ENCODE assay signal across 8 mouse cellular contexts in genomic region chr7:100536804-100537518, GRCm38 (mm10). TPM values are rescaled to one million over a fixed set of nuclear protein-coding genes. Genes with fewer than 3 reads are reported as not detected.
DNase-seq lines count a peak whose midpoint lies in the region; ATAC-seq lines count a peak whose summit lies in the region.

Gene Coa4, plus strand, starts transcription at chr7:100537071.

- H3K4me1 ChIP-seq in hindbrain, embryonic 14.5 days (replicated peaks; ENCODE audit: control insufficient read depth, insufficient read depth, low read length) = peaks cover 11% of the 10 kb centered on the region

- peak within 1 kb of the TSS; percentile 62 for H3K4me2 ChIP-seq in hindbrain, embryonic 14.5 days (replicated peaks)

- peak; percentile 98 for DNase-seq in R1 (ENCODE audit: low read depth, low spot score)
- peak; percentile 92 to 93 for DNase-seq in cerebellum, postnatal 25 days
- DNase-seq in frontal cortex, postnatal 25 days (ENCODE audit: low spot score in 2 of 2) = peak; percentile 62 to 71
- peak; percentile 92 for DNase-seq in hindbrain, embryonic 14.5 days (ENCODE audit: low spot score)
- peak; percentile 85 to 87 for DNase-seq in layer of hippocampus, postnatal 36 days
- DNase-seq in lung, postnatal 36 days = peak; percentile 92
- peak; percentile 97 for DNase-seq in retina, postnatal 1 day
- peak; percentile 72 to 80 for DNase-seq in urinary bladder, adult 18-20 months (ENCODE audit: low spot score in 2 of 2)

- H3K4me3 ChIP-seq in hindbrain, embryonic 14.5 days (replicated peaks; ENCODE audit: low read length) = peak within 1 kb of the TSS; percentile 57

- H3K36me3 ChIP-seq in hindbrain, embryonic 14.5 days (replicated peaks; ENCODE audit: control insufficient read depth, insufficient read depth) = peaks cover 20% of the 10 kb centered on the region

- peak within 1 kb of the TSS; percentile 71 for H3K9ac ChIP-seq in hindbrain, embryonic 14.5 days

- peak; percentile 99 for ATAC-seq in hindbrain, embryonic 14.5 days (ENCODE audit: low FRiP score)

- H3K9me3 ChIP-seq in hindbrain, embryonic 14.5 days (ENCODE audit: control insufficient read depth, low read length) = no peaks in the 10 kb centered on the region

- WGBS in hindbrain, embryonic 14.5 days = under 1% methylated on average over 33 of the region's 33 CpGs

- peak within 1 kb of the TSS; percentile 87 for H3K27ac ChIP-seq in hindbrain, embryonic 14.5 days

- no peaks in the 10 kb centered on the region for H3K27me3 ChIP-seq in hindbrain, embryonic 14.5 days (ENCODE audit: control insufficient read depth, insufficient read depth, low read length)

RNA-seq across cellular contexts. Expression of gene Coa4, which starts in this region (rescaled TPM):
- 14.8 and 16.9 TPM in 2 replicates for polyA plus RNA-seq in hindbrain, embryonic 14.5 days (2014; fragmentation: Nextera tagmentation; extraction: Ambion mirVana)
- total RNA-seq in layer of hippocampus, postnatal 36 days (2021) = 10 to 100 TPM in 1 of 2 experiments, 1 to 10 TPM in 1; 8.3 to 10.8 TPM

Comparison
In these comparisons a context has a peak if more than half of its experiments do, and no peak if none do; other contexts are left out.
1. Peak in every context shown above with its lines: DNase-seq, ATAC-seq, H3K4me3 ChIP-seq and H3K27ac ChIP-seq.